8 mouse cellular contexts compared by ENCODE assay signal in genomic region chr17:87283755-87284481, GRCm38 (mm10). TPM values are rescaled to one million over a fixed set of nuclear protein-coding genes. Genes with fewer than 3 reads are reported as not detected.
DNase-seq lines count a peak whose midpoint lies in the region; ATAC-seq and TF ChIP-seq lines count a peak whose summit lies in the region.

No protein-coding gene starts in this region.

- no peaks in the 10 kb centered on the region for H3K36me3 ChIP-seq in heart, embryonic 12.5 days
- H3K36me3 ChIP-seq in limb, embryonic 15.5 days, result no peaks in the 10 kb centered on the region
- no peaks in the 10 kb centered on the region for H3K36me3 ChIP-seq in midbrain, embryonic 16.5 days (ENCODE audit: control insufficient read depth, insufficient read depth, low read length)

- 4% methylated on average over 21 of the region's 21 CpGs for WGBS in bone marrow, adult 2 months
- WGBS in heart, embryonic 12.5 days, result 7% methylated on average over 21 of the region's 21 CpGs
- 8% methylated on average over 21 of the region's 21 CpGs for WGBS in limb, embryonic 15.5 days
- WGBS in midbrain, embryonic 16.5 days, result 6% methylated on average over 21 of the region's 21 CpGs

- peak overlapping the region; percentile 94 for H3K4me2 ChIP-seq in heart, embryonic 12.5 days
- peak overlapping the region; percentile 99 for H3K4me2 ChIP-seq in limb, embryonic 15.5 days
- H3K4me2 ChIP-seq in midbrain, embryonic 16.5 days (ENCODE audit: low read length), result peak overlapping the region; percentile 78

- no peak for TF ChIP-seq CTCF in bone marrow, adult 2 months (IDR thresholded peaks at IDR 0.05; ENCODE audit: control insufficient read depth, insufficient read depth, low read length)

- peak; percentile 86 for TF ChIP-seq POLR2A in bone marrow, adult 2 months (IDR thresholded peaks at IDR 0.05; ENCODE audit: borderline replicate concordance, control insufficient read depth, low read depth, low read length)

- peak; percentile 48 for DNase-seq in adrenal gland, adult 2 months
- DNase-seq in adrenal gland, postnatal 25 days, result no peak
- peak; percentile 52 for DNase-seq in thymus, postnatal 0 days (ENCODE audit: low spot score)
- DNase-seq in layer of hippocampus, adult 9-10 months (ENCODE audit: low spot score), result no peak

- H3K9ac ChIP-seq in heart, embryonic 12.5 days, result peak overlapping the region; percentile 85; the same call in 1 of the 2 replicates
- H3K9ac ChIP-seq in limb, embryonic 15.5 days, result 0 out of 2 replicates have a peak overlapping the region, but pooled peaks have one; percentile 50
- peak overlapping the region; percentile 22; the same call in 1 of the 2 replicates for H3K9ac ChIP-seq in midbrain, embryonic 16.5 days (ENCODE audit: low read depth, low read length)

- no peaks in the 10 kb centered on the region for H3K9me3 ChIP-seq in heart, embryonic 12.5 days (replicated peaks)
- H3K9me3 ChIP-seq in limb, embryonic 15.5 days, result no peaks in the 10 kb centered on the region
- no peaks in the 10 kb centered on the region for H3K9me3 ChIP-seq in midbrain, embryonic 16.5 days (replicated peaks; ENCODE audit: control insufficient read depth, low read length, poor library complexity, severe bottlenecking)

- H3K4me3 ChIP-seq in bone marrow, adult 2 months (replicated peaks; ENCODE audit: control insufficient read depth, low read depth, low read length), result peak overlapping the region; percentile 83
- H3K4me3 ChIP-seq in heart, embryonic 12.5 days, result peak overlapping the region; percentile 66
- H3K4me3 ChIP-seq in limb, embryonic 15.5 days, result peak overlapping the region; percentile 76
- H3K4me3 ChIP-seq in midbrain, embryonic 16.5 days (ENCODE audit: low read depth, low read length), result peak overlapping the region; percentile 71

- no peak for ATAC-seq in heart, embryonic 12.5 days (ENCODE audit: insufficient number of reproducible peaks, low FRiP score)
- no peak for ATAC-seq in limb, embryonic 15.5 days (ENCODE audit: insufficient number of reproducible peaks, low FRiP score, low TSS enrichment, low read depth)
- no peak for ATAC-seq in midbrain, embryonic 16.5 days

- peaks cover 3% of the 10 kb centered on the region; the same call in 1 of the 2 replicates for H3K4me1 ChIP-seq in bone marrow, adult 2 months (ENCODE audit: control insufficient read depth, insufficient read depth, low read length)
- peaks cover 14% of the 10 kb centered on the region for H3K4me1 ChIP-seq in heart, embryonic 12.5 days (replicated peaks)
- H3K4me1 ChIP-seq in limb, embryonic 15.5 days, result peaks cover 39% of the 10 kb centered on the region
- peaks cover 19% of the 10 kb centered on the region for H3K4me1 ChIP-seq in midbrain, embryonic 16.5 days (ENCODE audit: control insufficient read depth, insufficient read depth, low read length)

- H3K27me3 ChIP-seq in heart, embryonic 12.5 days (replicated peaks), result peaks cover 62% of the 10 kb centered on the region
- peaks cover 24% of the 10 kb centered on the region for H3K27me3 ChIP-seq in limb, embryonic 15.5 days
- H3K27me3 ChIP-seq in midbrain, embryonic 16.5 days (ENCODE audit: control insufficient read depth, insufficient read depth, low read depth, low read length), result peaks cover 29% of the 10 kb centered on the region

- peak overlapping the region; percentile 98 for H3K27ac ChIP-seq in bone marrow, adult 2 months (ENCODE audit: control insufficient read depth, insufficient read depth, low read depth, low read length, poor library complexity)
- no peak overlapping the region for H3K27ac ChIP-seq in heart, embryonic 12.5 days (ENCODE audit: poor library complexity, severe bottlenecking)
- no peak overlapping the region for H3K27ac ChIP-seq in limb, embryonic 15.5 days
- H3K27ac ChIP-seq in midbrain, embryonic 16.5 days (ENCODE audit: low read length), result no peak overlapping the region

RNA-seq across cellular contexts. Expression of gene Ttc7, which starts 1.2 kb away (rescaled TPM):
- total RNA-seq in adrenal gland, adult 2 months (2021), result 10 to 100 TPM; 12.0 to 15.1 TPM
- polyA plus RNA-seq in adrenal gland, adult 2 months (2012; rRNA removed), result 30.6 and 34.0 TPM in 2 replicates
- 7.8 and 12.3 TPM in 2 replicates for total RNA-seq in adrenal gland, postnatal 25 days (2021)
- polyA plus RNA-seq in bone marrow, adult 2 months (2011; ENCODE audit: insufficient read depth, insufficient read length, low replicate concordance, missing spikeins), result 37.3 and 77.9 TPM in 2 replicates
- polyA plus RNA-seq in heart, embryonic 12.5 days (2016; fragmentation: Nextera tagmentation; extraction: Ambion mirVana), result 2.4 and 3.2 TPM in 2 replicates
- 11.6 and 14.9 TPM in 2 replicates for polyA plus RNA-seq in limb, embryonic 15.5 days (2015; fragmentation: Nextera tagmentation; extraction: Ambion mirVana)
- polyA plus RNA-seq in midbrain, embryonic 16.5 days (2015; fragmentation: Nextera tagmentation; extraction: Ambion mirVana), result 4.2 and 6.4 TPM in 2 replicates
- 31.2 and 33.5 TPM in 2 replicates for polyA plus RNA-seq in thymus, postnatal 0 days (2015; fragmentation: Nextera tagmentation; extraction: Ambion mirVana)

RNA-seq across cellular contexts. Expression of gene Mcfd2, which starts 18.2 kb away (rescaled TPM):
- 100 to 1,000 TPM; 232 to 255 TPM for total RNA-seq in adrenal gland, adult 2 months (2021)
- 178 and 211 TPM in 2 replicates for polyA plus RNA-seq in adrenal gland, adult 2 months (2012; rRNA removed)
- 264 and 267 TPM in 2 replicates for total RNA-seq in adrenal gland, postnatal 25 days (2021)
- polyA plus RNA-seq in bone marrow, adult 2 months (2011; ENCODE audit: insufficient read depth, insufficient read length, low replicate concordance, missing spikeins), result 10.4 and 15.7 TPM in 2 replicates
- polyA plus RNA-seq in heart, embryonic 12.5 days (2016; fragmentation: Nextera tagmentation; extraction: Ambion mirVana), result 68.8 and 70.8 TPM in 2 replicates
- 92.1 and 100 TPM in 2 replicates for polyA plus RNA-seq in limb, embryonic 15.5 days (2015; fragmentation: Nextera tagmentation; extraction: Ambion mirVana)
- polyA plus RNA-seq in midbrain, embryonic 16.5 days (2015; fragmentation: Nextera tagmentation; extraction: Ambion mirVana), result 44.6 and 48.1 TPM in 2 replicates
- polyA plus RNA-seq in thymus, postnatal 0 days (2015; fragmentation: Nextera tagmentation; extraction: Ambion mirVana), result 57.7 and 58.4 TPM in 2 replicates

Comparison
In these comparisons a context has a peak if more than half of its experiments do, and no peak if none do; other contexts are left out.
1. DNase-seq: peak in adrenal gland, adult 2 months (single experiment) and thymus, postnatal 0 days (single experiment); none in adrenal gland, postnatal 25 days (single experiment) and layer of hippocampus, adult 9-10 months (single experiment).
2. H3K9ac ChIP-seq: peak in every context shown above with its lines; median percentile 85 in heart, embryonic 12.5 days; 50 in limb, embryonic 15.5 days; 22 in midbrain, embryonic 16.5 days.
3. Peak in every context shown above with its lines, with median percentiles within 50 percentile points of each other: H3K4me3 ChIP-seq and H3K4me2 ChIP-seq.